Mouse (Mus musculus): ENCODE data around the gene Rad52. TPM values are rescaled to one million over a fixed set of nuclear protein-coding genes. Genes with fewer than 3 reads are reported as not detected.

The Rad52 gene
- polyA plus RNA-seq (2017; shearing (Covaris generic)) = 24.2 TPM

GRCm38 (mm10) chr6:119902204-119903080 lies at the start of gene Rad52:
Gene Rad52 (plus strand): TSS chr6:119902698.

Other genes with a start within 250 kb of the Rad52 start
- 7.3 TPM for gene Erc1, start 54.5 kb upstream of the Rad52 start, polyA plus RNA-seq (2017; shearing (Covaris generic))
- gene Wnk1, start 136.0 kb downstream of the Rad52 start, polyA plus RNA-seq (2017; shearing (Covaris generic)) = 111 TPM
- gene Ninj2, start 190.7 kb downstream of the Rad52 start, polyA plus RNA-seq (2017; shearing (Covaris generic)) = 1.4 TPM

Measured in effector memory CD4-positive, alpha-beta T cell, adult 7 months (primary cell).